Mouse (Mus musculus): ENCODE measurements at regions not wholly inside any gene's neighbourhood (a gene's known extent, or its start where the extent isn't known, plus 50 kb on each side); places are given as distances from the start of the nearest gene placed in this dataset.

GRCm38 (mm10) chr11:112956748-112957440 is 174.9 kb downstream of the Sox9 start:
- no peaks in the 10 kb centered on the region for H3K36me3 ChIP-seq
- H3K4me3 ChIP-seq = no peak overlapping the region
- no peak overlapping the region for H3K9ac ChIP-seq (replicated peaks)
- no peaks in the 10 kb centered on the region for H3K9me3 ChIP-seq
- no peak overlapping the region for H3K4me2 ChIP-seq (replicated peaks)
- peaks cover 15% of the 10 kb centered on the region for H3K4me1 ChIP-seq
- ATAC-seq (replicated peaks) = no peak
- H3K27me3 ChIP-seq = no peaks in the 10 kb centered on the region
- no peak overlapping the region for H3K27ac ChIP-seq (replicated peaks)
- WGBS = 83% methylated on average over 5 of the region's 5 CpGs

DNA sequence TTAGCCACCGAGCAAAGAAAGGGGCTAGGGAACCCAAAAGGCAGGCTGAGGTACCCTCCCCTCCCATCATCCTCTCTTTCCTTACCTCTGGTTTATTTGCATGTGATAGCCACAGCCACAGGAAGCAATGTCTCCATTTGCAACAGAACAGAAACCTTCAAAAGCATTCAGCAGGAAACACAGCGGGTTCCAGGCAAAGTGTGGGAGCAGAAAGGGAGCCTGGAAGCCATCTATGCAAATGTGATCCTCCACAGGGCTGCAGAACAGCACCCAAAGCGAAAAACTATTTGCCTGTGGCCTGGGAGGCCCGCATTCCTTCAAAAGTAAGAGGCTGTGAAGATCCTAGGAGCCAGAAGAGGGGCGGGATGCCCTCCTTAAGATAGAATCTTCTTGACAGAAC is 177.6 kb downstream of the Sox9 start:
- no peaks in the 10 kb centered on the region for H3K27me3 ChIP-seq
- 17% methylated on average over 5 of the region's 5 CpGs for WGBS
- H3K4me2 ChIP-seq (replicated peaks) = no peak overlapping the region

DNA sequence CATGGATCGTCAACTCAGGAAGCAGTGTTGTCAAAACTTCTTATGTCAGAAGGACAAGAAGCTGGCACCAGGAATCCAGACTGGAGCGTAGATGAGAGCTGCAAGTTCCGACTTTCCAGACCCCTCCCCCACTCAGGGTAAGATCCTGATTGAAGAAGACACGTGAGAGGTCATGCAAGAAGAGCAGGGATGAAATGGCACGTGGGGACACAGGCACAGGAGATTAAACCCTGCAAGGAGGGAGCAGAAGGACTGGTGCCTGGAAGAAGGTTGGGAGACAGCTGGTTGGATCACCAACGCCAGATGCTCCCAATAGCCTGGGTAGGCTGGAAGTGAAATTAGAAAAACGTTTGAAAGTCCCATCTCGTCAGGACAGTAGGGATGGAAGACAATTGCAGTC is 191.3 kb downstream of the Sox9 start:
- peaks cover 18% of the 10 kb centered on the region for H3K4me1 ChIP-seq
- no peaks in the 10 kb centered on the region for H3K36me3 ChIP-seq
- H3K4me2 ChIP-seq (replicated peaks) = no peak overlapping the region
- H3K9me3 ChIP-seq = no peaks in the 10 kb centered on the region
- 67% methylated on average over 8 of the region's 8 CpGs for WGBS
- H3K27me3 ChIP-seq = no peaks in the 10 kb centered on the region
- no peak overlapping the region for H3K27ac ChIP-seq (replicated peaks)
- H3K9ac ChIP-seq (replicated peaks) = no peak overlapping the region
- H3K4me3 ChIP-seq = no peak overlapping the region
- ATAC-seq (replicated peaks) = no peak

More for the DNA sequence above, 177.6 kb downstream of the Sox9 start:
- ATAC-seq (replicated peaks) = no peak
- no peaks in the 10 kb centered on the region for H3K9me3 ChIP-seq
- H3K4me3 ChIP-seq = no peak overlapping the region
- no peaks in the 10 kb centered on the region for H3K4me1 ChIP-seq
- no peak overlapping the region for H3K27ac ChIP-seq (replicated peaks)
- H3K36me3 ChIP-seq = no peaks in the 10 kb centered on the region
- no peak overlapping the region for H3K9ac ChIP-seq (replicated peaks)

GRCm38 (mm10) chr11:112974893-112975292 is 192.9 kb downstream of the Sox9 start:
- ATAC-seq (replicated peaks) = no peak
- 99% methylated on average over 7 of the region's 7 CpGs for WGBS
- no peaks in the 10 kb centered on the region for H3K27me3 ChIP-seq

GRCm38 (mm10) chr11:112976914-112977785 is 195.1 kb downstream of the Sox9 start:
- Histone ChIP-seq H3K27me3 (no peaks in the 10 kb centered on the region), H3K4me1 (peaks cover 30% of the 10 kb centered on the region), H3K27ac (replicated peaks) (peak overlapping the region; percentile 81), H3K9ac (replicated peaks) (0 out of 2 replicates have a peak overlapping the region, but pooled peaks have one; percentile 10), H3K36me3 (no peaks in the 10 kb centered on the region), H3K9me3 (no peaks in the 10 kb centered on the region), H3K4me2 (replicated peaks) (no peak overlapping the region), H3K4me3 (no peak overlapping the region)
- WGBS = 2% methylated on average over 12 of the region's 12 CpGs
- peak; percentile 91 for ATAC-seq (replicated peaks)

More at GRCm38 (mm10) chr11:112974893-112975292, 192.9 kb downstream of the Sox9 start:
- Histone ChIP-seq H3K4me2 (replicated peaks) (no peak overlapping the region), H3K4me1 (peaks cover 27% of the 10 kb centered on the region), H3K9me3 (no peaks in the 10 kb centered on the region), H3K27ac (replicated peaks) (no peak overlapping the region), H3K4me3 (no peak overlapping the region), H3K9ac (replicated peaks) (no peak overlapping the region), H3K36me3 (no peaks in the 10 kb centered on the region)

DNA sequence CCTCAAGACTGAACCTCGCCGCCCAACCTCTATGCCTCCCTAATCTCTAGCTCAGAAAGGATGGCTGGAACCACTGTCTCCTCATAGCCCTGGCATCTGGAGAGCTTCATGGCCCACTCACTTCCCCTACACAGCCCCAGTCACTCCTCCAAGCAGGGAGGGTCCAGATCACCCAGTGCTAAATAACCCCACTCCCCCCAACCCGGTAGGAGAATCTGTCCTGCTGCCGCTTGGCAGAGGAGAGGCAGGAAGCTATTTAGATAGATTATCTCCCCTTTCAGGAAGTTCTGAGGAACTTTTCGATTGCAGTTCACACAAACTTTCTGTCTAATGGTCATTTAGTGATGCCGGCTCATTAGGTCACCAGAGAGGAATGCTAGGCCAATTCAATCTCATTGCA is 196.9 kb downstream of the Sox9 start:
- Histone ChIP-seq H3K36me3 (no peaks in the 10 kb centered on the region), H3K4me2 (replicated peaks) (no peak overlapping the region), H3K4me1 (peaks cover 47% of the 10 kb centered on the region), H3K4me3 (no peak overlapping the region), H3K27ac (replicated peaks) (0 out of 2 replicates have a peak overlapping the region, but pooled peaks have one; percentile 7), H3K9ac (replicated peaks) (no peak overlapping the region), H3K9me3 (no peaks in the 10 kb centered on the region), H3K27me3 (no peaks in the 10 kb centered on the region)
- ATAC-seq (replicated peaks) = no peak
- WGBS = 37% methylated on average over 6 of the region's 6 CpGs

DNA sequence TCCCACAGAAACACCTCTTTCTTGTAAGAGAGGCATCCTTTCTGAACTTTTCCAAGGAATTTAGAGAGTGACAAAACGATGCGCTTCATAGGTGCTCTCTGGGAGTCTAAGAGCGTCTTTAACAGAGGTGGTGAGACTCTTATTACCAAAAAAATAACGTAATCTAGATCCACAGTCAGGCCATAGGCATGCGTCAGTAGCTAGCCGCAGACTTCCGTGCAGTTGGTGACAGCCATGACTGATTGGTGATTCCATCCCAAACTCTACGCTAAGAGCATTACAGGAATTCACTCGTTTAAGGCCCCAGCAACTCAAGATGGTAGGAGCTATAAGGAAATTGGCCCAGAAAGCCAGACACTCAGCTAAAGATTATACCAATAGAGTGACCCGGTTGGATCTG is 197.4 kb downstream of the Sox9 start:
- WGBS = 92% methylated on average over 10 of the region's 10 CpGs
- H3K36me3 ChIP-seq = no peaks in the 10 kb centered on the region
- no peaks in the 10 kb centered on the region for H3K9me3 ChIP-seq
- no peak overlapping the region for H3K4me3 ChIP-seq
- no peaks in the 10 kb centered on the region for H3K27me3 ChIP-seq
- H3K27ac ChIP-seq (replicated peaks) = no peak overlapping the region
- H3K9ac ChIP-seq (replicated peaks) = no peak overlapping the region
- no peak for ATAC-seq (replicated peaks)
- peaks cover 47% of the 10 kb centered on the region for H3K4me1 ChIP-seq
- H3K4me2 ChIP-seq (replicated peaks) = no peak overlapping the region

- Histone ChIP-seq H3K9ac (replicated peaks) (no peak overlapping the region), H3K4me1 (peaks cover 39% of the 10 kb centered on the region)
These were observed 200.3 kb downstream of the Sox9 start for GRCm38 (mm10) chr11:112982165-112982801.

DNA sequence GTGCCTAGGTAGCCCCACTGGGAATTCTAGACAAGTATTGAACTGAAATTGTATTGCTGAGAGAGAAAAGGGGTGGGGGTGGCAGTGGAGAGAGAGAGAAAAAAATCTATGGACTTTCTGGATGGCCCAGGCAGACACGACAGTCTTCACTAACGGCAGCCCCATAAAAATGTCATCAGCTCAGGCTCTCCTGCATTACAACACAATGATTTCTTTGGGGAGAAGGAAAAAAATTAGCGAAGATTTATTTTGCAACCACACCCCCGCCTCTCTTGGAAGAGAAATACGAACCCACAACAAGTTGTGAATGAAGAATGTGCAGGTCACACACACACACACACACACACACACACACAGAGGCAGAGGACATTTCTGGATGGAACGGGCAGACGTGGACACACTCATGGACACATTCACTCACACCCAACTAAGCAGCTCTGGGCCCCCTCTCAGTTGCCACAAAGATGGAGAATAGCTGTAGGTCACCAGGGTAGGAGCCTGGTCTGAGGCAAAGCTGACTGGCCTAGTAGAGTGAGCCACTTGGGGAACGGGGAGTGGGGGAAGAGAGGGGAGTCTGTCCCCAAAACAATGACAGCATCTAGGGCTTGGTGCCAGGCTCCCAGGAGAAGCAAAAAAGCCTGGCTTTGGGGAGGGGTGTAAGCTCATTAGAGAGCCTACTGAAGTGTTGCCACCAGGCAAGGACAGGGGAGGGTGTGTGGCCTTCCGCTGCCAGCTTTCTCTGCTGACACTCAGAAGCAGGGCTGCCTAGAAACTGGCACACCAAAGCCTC is 201.0 kb downstream of the Sox9 start:
- H3K9me3 ChIP-seq = no peaks in the 10 kb centered on the region
- ATAC-seq (replicated peaks) = peak; percentile 87
- peaks cover 31% of the 10 kb centered on the region for H3K4me1 ChIP-seq
- WGBS = 14% methylated on average over 9 of the region's 9 CpGs
- no peak overlapping the region for H3K4me3 ChIP-seq
- H3K27ac ChIP-seq (replicated peaks) = peak overlapping the region; percentile 79
- no peak overlapping the region for H3K9ac ChIP-seq (replicated peaks)
- H3K4me2 ChIP-seq (replicated peaks) = 0 out of 2 replicates have a peak overlapping the region, but pooled peaks have one; percentile 2
- H3K36me3 ChIP-seq = no peaks in the 10 kb centered on the region
- H3K27me3 ChIP-seq = no peaks in the 10 kb centered on the region

More at GRCm38 (mm10) chr11:112982165-112982801, 200.3 kb downstream of the Sox9 start:
- Histone ChIP-seq H3K27me3 (no peaks in the 10 kb centered on the region), H3K4me2 (replicated peaks) (peak overlapping the region; percentile 22; the same call in 1 of the 2 replicates), H3K27ac (replicated peaks) (peak overlapping the region; percentile 79), H3K4me3 (no peak overlapping the region), H3K9me3 (no peaks in the 10 kb centered on the region), H3K36me3 (no peaks in the 10 kb centered on the region)
- WGBS = 12% methylated on average over 11 of the region's 11 CpGs
- peak; percentile 87 for ATAC-seq (replicated peaks)

DNA sequence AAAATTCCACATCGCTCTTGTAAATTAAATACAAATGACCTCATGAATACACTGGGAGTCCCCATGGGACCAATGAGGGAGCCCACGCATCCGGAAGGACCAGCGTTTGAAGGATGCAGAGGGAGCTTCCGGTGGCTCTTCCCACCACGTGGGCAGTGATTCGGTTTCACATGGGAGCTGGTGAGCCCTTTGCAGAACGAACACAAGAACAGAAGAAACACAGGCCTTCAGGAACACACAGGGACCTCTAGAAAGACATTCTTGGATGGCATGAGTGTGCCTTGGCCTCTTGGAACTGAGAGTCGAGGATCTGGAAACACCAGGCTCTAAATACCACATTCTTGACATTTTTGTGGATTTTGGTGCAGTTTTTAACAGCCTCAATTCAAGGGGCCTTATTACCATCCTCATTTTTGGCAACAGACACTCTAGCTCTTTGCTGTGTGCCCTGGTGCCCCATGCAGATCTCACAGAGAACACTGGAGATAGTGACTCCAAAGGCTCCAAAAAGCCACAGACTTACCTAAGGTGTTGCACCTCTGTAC is 204.1 kb downstream of the Sox9 start:
- H3K4me1 ChIP-seq = peaks cover 44% of the 10 kb centered on the region
- no peaks in the 10 kb centered on the region for H3K9me3 ChIP-seq
- H3K36me3 ChIP-seq = no peaks in the 10 kb centered on the region
- H3K27me3 ChIP-seq = no peaks in the 10 kb centered on the region
- H3K9ac ChIP-seq (replicated peaks) = no peak overlapping the region
- H3K4me2 ChIP-seq (replicated peaks) = no peak overlapping the region
- WGBS = 82% methylated on average over 9 of the region's 9 CpGs
- H3K4me3 ChIP-seq = no peak overlapping the region
- ATAC-seq (replicated peaks) = no peak
- H3K27ac ChIP-seq (replicated peaks) = no peak overlapping the region

DNA sequence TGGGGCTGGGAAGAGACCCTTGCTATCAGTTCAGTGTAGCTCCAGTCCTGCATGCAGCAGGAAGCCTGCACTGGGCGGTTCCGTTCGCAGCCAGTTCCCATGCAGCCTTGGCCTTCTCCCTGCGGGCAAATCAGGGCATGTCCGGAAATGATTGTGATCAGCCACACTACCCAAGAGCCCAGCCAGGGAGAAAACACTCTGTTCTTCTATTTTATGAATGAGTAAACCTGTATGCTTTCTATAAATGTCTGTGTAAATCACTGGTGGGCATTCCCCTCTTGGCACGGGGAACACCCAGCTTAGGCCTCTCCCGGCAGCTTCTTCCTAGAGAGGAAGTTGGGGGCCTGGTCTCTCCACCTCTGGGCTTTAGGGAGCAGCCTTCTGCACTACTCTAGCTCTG is 205.8 kb downstream of the Sox9 start:
- Histone ChIP-seq H3K36me3 (no peaks in the 10 kb centered on the region), H3K9ac (replicated peaks) (no peak overlapping the region), H3K9me3 (no peaks in the 10 kb centered on the region), H3K27ac (replicated peaks) (no peak overlapping the region), H3K4me2 (replicated peaks) (no peak overlapping the region), H3K4me3 (no peak overlapping the region), H3K27me3 (no peaks in the 10 kb centered on the region), H3K4me1 (peaks cover 45% of the 10 kb centered on the region)
- whole genome bisulfite sequencing = 80% methylated on average over 7 of the region's 7 CpGs
- ATAC-seq (replicated peaks) = no peak

Data from forebrain, embryonic 15.5 days (tissue).